Mouse (Mus musculus): ENCODE data around the gene Tekt5.

Gene Tekt5

DNA sequence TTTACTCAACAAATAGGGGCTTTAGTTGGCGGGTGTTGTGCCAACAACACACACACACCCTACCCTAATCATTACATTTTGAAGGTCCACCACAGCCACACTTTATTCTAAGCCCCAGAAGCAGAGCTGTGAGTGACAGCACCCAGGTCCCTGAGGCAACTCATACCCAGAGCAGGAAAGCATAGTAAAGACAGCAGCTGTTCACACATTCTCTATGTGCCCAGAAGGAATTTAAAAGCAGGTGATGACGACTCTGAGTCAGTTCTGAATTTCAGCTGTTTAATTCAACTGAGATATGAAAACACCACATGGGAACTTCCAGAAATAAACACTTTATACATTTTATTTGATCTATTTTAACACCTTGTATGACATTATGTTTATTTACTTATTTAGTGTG, 15.8 kb downstream of the Tekt5 start:
- no peak for DNase-seq (ENCODE audit: low read depth, low spot score)

DNA sequence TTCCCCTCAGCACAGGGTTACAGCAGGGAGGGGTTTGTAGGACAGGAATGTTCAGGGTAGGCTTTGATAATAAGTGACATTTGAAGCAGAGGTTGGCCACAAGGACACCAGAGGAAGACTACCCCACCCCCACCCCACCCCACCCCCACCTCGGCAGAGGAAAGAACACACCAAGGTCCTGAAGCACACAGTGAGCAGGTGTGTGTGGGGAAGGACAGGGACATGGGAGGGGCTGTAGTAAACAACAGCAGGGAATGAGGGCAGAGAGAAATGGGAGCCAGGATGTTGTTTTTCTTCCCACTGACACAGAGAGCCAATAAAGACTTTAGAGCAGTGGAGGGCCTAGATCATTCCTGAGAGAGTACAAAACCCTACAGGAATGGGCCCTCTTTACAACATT, 18.0 kb downstream of the Tekt5 start:
- no peak for DNase-seq (ENCODE audit: low read depth, low spot score)

DNA sequence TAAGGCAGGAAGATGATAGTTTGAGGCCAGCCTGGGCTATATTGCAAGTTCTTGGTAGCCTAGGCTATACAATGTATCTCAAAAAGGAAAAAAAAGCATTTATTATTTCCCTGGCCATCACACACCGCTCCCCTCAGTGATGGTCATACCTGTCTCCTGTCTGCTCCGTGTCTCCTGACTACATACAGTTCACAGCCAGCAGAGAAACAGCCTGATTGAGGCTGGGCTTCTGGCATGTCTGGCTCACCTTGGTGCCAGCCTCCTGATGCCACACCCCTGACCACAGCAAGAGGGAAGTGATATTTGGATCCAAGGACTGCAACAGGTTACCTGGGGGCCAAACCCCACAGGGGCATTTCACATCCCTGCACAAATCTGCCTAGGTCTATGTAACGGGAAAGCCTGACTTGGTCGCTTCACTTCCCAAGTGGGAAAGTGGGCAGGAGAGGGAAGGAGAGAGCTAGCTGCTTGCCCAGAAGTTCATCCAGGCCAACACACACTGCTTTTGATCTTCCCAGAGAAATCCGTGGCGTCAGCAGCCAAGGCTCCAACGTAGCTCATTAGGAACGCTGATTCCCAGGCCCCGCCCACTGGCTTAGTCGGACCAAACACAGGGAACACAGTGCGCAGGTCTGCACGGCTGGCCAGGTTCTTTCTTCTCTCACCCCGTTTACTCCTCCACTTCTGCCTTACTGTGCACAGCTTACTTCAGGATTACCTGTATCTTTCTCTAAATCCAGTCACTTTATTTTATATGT, 20.9 kb downstream of the Tekt5 start:
- peak; percentile 32 for DNase-seq (ENCODE audit: low read depth, low spot score)

DNA sequence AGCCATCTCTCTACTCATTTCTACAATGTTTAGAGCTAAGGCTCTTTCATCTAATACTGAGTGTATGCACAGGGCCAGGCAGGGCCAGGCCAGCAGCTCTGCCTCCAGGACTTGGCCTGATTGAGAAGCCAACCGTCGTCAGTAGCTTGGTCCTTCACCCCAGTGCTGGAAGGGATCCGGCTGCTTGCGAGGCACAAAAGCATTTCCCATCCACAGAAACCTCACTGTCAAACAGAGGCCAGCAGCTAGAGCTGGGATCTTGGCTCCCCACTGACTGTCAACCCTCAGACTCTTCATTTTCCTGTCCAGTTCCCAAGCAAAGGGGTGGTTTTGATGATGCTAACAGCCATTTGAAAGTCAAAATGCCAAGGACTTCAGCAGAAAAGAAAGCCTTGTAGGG, 22.9 kb downstream of the Tekt5 start:
- no peak for DNase-seq (ENCODE audit: low read depth, low spot score)

DNA sequence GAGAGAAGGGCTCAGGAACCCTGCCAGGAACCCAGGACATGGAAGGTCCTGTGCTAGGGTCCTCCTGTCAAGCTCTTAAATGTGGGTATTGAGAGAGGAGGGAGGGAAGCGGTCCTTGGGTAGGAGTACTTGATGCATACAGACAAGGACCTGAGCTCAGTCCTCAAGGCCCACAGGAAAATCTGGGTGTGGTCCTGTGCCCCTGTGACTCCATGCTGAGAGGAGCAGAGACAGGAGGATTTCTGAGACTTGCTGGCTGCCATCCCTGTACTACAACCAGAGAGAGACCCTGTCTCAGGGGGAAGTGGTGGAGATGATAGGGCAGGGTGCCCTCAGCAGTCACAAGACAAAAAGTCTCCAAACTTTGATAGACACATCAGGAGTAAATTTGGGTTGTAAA, 25.3 kb downstream of the Tekt5 start:
- DNase-seq (ENCODE audit: low read depth, low spot score) = no peak

DNA sequence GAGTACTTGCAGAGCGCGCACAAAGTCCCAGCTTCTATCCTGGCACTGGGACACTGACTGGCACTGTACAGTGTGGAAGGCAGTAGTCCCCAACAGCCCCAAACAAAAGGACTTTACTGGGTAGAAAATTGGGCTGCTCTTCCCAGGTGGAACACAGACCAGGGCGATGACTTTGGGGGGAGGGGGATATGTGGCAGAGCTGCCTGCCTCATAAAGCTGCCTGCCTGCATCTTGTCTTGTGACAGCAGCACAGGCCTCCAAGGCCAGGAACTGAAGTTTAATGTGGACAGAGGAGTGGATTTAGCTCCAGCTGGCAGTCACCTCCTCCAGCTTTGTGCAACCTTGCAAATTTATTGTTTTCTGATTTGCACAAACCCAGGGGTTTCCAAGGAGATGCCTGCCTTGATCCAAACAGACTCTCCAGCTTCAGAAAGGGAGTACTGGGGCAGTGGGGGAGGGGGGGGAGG, 25.8 kb downstream of the Tekt5 start:
- no peak for DNase-seq (ENCODE audit: low read depth, low spot score)

DNA sequence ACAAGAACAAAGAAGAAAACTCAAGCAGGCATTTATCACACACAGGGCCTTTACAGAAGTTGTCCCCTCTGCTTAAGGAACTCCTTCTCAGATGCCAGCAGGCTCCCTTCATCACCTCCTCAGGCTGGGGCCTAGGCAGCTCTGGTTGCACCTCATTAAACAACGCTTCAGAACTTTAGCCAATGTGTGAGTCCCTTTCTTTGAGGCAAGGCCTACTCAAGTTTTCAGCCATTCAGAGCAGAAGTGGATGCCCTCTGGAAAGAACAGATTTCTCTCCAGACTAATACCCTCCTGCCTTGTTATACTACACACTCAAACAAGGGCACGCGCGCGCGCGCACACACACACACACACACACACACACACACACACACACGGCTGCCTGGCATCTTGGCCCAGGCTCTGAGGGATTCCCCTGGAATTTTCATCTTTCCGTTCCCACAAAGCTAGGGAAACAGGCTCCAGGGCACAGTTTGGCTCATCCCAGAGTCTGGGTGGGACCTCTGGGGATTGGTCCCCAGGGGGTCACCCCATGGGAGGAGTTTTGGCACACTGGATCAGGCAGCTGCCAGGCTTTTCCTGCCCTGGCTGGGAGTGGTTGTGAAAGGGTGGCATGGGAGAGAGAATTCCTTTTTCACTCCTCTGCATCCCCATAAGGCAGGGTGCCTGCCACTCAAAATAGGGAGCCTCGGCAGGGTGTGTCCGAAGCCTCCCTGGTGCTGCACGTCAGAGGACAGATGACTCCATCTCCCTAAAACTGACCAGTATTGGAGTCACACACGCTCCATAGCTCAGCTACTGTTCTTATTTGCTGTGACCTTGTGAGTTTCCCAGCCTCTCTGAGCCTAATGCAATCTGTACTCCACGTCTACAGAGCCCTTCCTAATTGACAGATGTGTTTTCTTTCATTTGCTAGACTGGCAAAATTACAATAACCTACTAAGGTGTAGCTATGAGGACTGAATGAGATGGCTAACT, 28.8 kb downstream of the Tekt5 start:
- DNase-seq (ENCODE audit: low read depth, low spot score) = no peak

DNA sequence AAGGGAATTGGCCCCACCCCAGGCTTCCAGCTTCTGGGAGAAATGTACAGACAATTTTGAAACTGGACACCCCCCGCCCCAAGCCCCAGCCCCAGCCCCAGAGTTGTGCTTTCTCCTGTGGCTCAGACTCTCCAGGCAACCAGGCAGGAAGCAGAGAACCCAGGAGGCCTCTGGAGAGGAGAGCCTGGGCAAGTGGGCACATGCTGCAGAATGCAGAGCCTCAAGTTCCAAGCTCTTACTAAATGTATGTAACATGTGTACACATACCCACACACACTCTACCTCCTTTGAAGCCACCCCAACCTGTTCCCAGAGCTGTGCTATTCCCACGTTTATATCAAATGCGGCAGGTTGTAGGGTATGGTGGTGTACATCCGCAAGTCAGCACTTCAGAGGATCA, 29.5 kb downstream of the Tekt5 start:
- no peak for DNase-seq (ENCODE audit: low read depth, low spot score)

DNA sequence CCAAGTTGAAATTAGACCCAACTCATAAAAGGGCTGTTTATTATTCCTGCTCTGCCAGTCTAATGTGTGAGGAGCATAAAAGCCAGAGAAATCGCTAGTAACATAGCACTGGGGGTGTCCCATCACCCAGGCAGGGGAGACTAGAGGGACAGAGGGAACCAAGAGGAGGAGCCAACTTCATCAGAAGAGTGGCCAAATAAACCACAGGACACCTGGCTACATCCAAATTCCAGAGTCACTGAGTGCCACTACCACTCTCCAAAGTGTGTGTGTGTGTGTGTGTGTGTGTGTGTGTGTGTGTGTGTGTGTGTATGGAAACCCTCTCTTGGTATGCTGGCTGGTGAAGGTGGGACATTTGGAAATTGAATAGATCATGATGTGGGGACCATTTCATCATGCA, 32.2 kb downstream of the Tekt5 start:
- no peak for DNase-seq (ENCODE audit: low read depth, low spot score)

DNA sequence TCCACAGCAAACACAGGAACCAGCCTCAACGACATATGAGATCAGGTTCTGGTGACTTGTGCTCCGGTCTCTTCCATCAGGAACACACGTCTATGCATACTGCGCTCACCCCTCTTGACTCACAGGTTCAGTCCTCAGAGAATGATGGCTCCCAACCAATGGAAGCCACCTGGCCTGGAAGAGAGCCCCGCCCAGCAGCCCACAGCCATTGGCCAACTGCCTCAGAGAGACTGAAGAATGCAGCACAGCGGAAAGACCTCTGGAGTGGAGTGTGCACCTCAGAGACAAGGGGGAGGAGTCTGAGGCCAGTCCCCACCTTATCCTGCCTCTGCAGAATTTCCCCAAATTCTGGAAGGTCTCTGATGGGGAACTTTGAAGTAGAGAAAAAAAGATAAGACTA, 36.0 kb downstream of the Tekt5 start:
- no peak for DNase-seq (ENCODE audit: low read depth, low spot score)

DNA sequence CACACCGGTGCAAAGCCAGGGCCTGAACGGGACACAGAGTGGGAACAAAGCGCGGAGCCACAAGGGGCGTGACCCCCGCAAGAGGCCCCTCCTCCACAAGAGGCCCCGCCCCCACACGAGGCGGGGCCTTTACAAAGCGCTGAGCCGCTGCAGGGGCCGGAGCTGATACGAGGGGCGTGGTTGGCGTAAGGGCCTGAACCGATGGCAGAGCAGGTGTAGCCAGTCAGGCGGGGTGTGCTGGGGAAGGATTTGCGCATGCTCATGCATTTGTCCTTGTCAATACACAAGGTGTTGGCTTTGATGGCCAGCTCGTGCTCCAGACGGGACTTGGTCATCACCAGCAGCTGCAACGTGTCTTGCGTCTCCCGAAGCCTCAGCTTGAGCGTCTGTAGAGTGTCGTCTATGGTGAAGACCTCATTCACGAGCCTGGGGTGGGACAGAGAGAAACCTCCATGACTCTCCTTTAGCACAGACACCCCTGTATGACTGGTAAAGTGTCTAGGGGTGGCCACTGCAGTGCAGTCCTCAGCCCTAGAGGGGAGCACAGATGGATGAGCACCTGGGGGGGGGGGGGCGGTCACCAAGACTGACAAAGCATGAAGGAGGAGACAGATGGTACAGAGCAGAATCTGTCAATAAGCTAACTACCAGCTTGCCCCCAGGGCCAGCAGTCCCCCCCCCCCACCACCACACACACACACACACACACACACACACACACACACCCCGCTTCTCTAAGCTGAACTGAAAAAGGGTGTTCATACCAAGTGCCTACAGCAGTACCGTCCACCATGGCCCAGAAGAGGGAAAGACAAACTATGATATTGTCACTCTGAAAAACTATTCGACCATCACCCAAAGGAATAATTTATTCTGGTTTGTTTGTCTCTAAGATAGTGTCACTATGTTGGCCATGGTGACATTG, 37.0 kb downstream of the Tekt5 start:
- DNase-seq (ENCODE audit: low read depth, low spot score) = no peak

DNA sequence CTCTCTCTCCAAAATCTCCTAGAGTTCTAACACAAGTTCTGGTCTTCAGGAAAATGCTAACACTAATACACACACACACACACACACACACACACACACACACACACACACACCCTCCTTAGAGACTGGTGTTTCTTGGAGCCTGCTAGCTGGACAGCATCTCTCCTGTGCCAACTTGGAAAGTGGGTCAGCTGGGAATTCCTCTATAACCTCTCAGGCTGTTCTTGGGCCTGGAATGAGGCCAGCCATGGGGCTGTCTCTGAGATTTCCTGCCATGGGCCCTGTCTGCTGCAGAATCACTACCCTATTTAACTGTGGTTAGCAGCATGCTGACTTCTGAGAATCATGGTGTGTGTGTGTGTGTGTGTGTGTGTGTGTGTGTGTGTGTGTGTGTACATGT, 40.3 kb downstream of the Tekt5 start:
- DNase-seq (ENCODE audit: low read depth, low spot score) = no peak

DNA sequence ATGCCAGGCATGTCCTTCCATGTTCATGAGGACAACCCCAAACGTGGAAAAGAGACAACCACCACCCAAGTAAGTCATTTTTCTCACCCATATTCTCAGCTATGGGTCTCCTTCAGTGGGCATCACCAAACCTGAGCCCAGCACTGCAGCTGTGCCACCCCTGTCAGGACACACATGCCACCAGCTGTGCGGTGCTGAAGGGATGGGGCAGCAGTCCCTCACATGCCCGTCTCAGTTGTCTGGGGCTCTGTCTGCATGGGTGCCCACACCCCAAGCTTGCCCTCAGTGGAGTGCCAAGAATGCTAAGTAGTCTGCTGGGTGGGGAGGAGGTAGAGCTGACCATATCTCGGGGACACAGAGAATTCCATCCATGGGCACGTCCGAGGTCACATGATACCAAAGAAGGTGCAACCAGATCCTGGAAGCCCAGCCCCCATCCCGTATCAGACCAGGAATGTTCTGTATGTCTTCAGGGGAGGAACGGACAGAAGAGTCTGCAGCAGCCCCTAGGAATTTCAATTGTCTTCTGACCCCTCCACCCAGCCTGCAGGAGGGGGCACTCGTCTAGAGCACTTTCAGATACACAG, 44.1 kb downstream of the Tekt5 start:
- DNase-seq (ENCODE audit: low read depth, low spot score) = no peak

DNA sequence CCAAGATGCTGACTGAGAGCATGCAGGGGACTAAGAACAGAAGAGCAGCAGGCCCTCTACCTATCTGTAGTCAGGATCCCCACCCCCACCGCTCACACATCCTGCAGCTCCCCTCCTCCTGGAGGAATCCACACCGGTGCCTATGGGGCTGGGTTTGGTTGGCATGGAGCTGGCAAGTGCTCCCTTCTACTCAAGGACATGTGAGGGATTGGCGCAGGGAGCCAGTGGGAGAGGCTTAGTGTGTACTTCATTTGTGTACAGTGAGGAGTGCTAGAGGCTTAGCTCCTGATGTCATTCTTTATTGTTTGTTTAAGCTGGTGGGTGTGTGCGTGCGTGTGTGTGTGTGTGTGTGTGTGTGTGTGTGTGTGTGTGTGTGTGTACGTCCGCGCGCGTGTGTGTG, 45.4 kb downstream of the Tekt5 start:
- DNase-seq (ENCODE audit: low read depth, low spot score) = no peak

DNA sequence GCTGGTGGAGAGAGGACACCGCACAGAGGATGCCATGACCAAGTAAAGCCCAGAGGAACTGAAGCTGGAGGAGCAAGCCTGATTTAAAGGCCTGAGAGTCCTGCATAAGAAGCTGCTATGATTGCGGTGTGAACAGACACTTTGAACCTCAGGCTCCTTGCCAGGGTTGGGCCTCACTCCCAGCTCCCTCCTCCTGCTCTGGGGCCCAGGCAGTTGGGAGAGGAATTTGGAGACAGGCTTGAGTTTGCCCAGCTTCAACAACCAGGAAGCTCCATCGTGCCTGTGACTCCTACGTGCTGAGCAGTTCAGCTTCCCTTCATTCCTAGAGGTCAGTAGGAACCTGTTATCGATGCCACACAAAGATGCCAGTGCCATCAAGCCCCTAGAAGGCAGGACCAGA, 45.9 kb downstream of the Tekt5 start:
- DNase-seq (ENCODE audit: low read depth, low spot score) = no peak

DNA sequence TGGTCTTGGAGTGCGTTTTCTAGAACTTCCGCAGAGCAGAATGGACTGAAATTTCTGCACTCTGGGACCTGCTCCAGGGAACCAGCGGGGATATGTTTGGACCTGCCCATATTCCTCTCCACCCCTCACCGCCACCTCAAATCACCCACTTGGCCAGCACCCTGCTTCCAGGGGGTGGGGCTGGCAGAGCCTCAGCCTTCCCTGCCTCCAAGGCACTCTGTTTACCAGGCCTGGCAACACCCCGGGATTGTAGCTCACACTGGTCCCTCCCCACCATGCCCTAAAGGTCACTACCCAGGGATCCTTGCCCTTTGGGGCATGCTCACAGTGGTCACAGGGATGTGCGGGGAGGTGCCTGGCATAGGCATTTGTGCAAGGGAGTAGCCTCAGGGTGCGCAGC, 47.7 kb downstream of the Tekt5 start:
- no peak for DNase-seq (ENCODE audit: low read depth, low spot score)

DNA sequence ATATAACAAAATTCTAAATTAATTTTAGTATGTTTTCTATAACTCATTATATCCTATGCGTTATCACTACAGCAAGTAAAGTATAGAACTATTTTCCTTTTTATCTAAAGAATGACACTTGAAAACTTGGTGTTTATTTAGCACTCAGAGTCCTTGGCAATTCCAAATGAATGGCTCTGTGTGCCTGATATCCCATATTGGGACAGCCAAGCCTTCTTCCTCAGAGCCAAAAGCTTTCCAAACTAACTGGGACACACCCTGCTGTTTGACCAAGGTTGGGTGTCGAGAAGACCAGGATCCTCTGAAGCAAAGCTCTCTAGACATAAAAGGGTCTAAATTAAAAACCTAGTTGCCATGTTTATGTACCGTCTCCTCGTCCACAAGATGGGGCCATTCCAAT, 54.2 kb downstream of the Tekt5 start:
- no peak for DNase-seq (ENCODE audit: low read depth, low spot score)

DNA sequence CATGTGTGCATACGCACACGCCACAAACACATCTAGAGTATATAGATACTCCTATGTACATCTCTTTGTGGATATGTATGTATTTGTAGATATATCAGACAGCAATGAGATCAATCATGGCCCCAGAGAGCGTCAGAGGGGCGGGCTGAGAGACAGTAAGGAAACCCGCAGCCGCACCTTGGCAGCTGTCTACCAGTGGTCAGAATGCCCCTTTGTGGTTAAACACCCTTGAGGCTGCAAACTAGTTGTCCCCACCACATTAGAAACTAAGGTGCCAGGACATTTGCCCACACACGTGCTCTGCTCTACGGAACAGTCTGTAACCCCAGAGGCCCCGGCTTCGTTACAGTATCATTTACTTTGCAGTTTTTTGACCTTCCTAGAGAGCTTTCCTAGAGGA, 55.4 kb downstream of the Tekt5 start:
- no peak for DNase-seq (ENCODE audit: low read depth, low spot score)

DNA sequence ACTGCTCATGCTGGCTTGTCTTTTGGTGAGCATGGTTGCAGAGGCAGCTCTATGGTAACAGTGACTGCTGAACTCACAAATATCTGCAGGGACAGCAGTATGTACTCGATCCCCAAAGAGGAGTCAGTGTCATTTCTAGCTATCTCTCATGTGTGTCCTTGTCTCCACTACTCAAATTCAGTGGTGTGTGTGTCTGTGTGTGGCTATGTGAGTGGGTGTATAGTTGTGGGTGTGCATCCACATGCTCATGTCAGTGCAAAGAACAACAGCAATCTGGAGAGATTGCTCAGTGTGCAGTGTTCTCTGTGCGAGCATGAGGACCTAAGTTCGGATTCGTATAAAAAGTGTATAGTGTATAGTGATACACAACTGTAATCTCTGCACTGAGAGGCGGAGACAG, 56.7 kb downstream of the Tekt5 start:
- no peak for DNase-seq (ENCODE audit: low read depth, low spot score)

DNA sequence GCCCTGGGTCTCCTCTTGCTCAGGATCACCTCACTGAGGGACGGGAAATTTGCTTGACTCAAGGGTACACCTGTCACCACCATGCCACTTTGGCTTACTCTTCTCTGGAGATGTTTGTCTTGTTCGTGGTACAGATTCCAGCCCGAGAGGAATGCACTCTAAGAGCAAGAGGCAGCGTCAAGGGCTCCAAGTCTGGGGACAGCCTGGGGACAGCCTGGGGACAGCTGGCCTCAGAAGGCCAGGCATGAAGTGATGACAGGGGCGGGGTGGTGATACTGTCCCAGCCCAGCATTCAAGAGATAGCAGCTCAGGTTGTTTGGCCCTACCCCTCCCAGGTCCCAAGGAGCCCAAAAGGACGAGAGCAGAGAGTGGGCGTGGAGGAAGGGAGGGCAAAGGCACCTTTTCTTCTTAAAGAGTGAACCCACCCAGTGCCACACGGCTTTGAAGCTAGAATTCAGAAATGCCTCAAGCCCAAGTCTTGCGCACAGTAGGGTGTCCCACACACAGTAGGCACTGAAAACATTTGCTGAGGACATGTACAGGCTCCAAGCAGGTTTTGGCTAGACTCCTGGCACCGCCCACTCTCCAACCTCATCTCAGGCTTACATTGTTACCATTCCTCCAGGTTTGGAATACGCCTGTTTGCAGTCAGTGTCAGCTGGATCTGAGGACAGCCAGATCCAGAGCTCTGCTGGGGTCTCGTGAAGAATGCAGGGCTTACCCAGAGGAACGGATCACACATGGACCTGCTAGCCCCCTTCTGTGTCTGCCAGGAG, 57.7 kb downstream of the Tekt5 start:
- no peak for DNase-seq (ENCODE audit: low read depth, low spot score)
